Mouse (Mus musculus): ENCODE data around the gene Mgme1. TPM values are rescaled to one million over a fixed set of nuclear protein-coding genes. Genes with fewer than 3 reads are reported as not detected.

Mgme1 gene
- 10 to 100 TPM in 1 of 2 experiments, 1 to 10 TPM in 1; 6.4 to 11.9 TPM for polyA plus RNA-seq (2017; shearing (Covaris generic))

GRCm38 (mm10) chr2:144270507-144271420 lies at the start of gene Mgme1, which contains the start of gene Snx5:
Gene Mgme1 (plus strand): TSS chr2:144270663.
Gene Snx5 (minus strand): TSS chr2:144270906.
- peak; percentile 80 for ATAC-seq

- ATAC-seq = peak; percentile 68
Observed at GRCm38 (mm10) chr2:144224351-144224750, 46.1 kb upstream of the Mgme1 start.

- no peak for ATAC-seq
Observed at GRCm38 (mm10) chr2:144226906-144227586, 43.4 kb upstream of the Mgme1 start.

- ATAC-seq = no peak
Observed at GRCm38 (mm10) chr2:144228521-144229346, 41.7 kb upstream of the Mgme1 start.

GRCm38 (mm10) chr2:144229647-144230046 lies 40.8 kb upstream of the Mgme1 start:
- no peak for ATAC-seq

- no peak for ATAC-seq
Observed at GRCm38 (mm10) chr2:144230498-144230897, 40.0 kb upstream of the Mgme1 start.

- peak; percentile 84 for ATAC-seq
Observed at GRCm38 (mm10) chr2:144231115-144231514, 39.3 kb upstream of the Mgme1 start.

- ATAC-seq = no peak
Observed at GRCm38 (mm10) chr2:144233534-144233933, 36.9 kb upstream of the Mgme1 start.

- no peak for ATAC-seq
Observed at GRCm38 (mm10) chr2:144235776-144236175, 34.7 kb upstream of the Mgme1 start.

- ATAC-seq = no peak
Observed at GRCm38 (mm10) chr2:144236791-144237584, 33.5 kb upstream of the Mgme1 start.

GRCm38 (mm10) chr2:144238341-144238740 lies 32.1 kb upstream of the Mgme1 start:
- no peak for ATAC-seq

GRCm38 (mm10) chr2:144239318-144239717 lies 31.1 kb upstream of the Mgme1 start:
- no peak for ATAC-seq

- ATAC-seq = no peak
Observed at GRCm38 (mm10) chr2:144240095-144240899, 30.2 kb upstream of the Mgme1 start.

GRCm38 (mm10) chr2:144245464-144245863 lies 25.0 kb upstream of the Mgme1 start:
- ATAC-seq = no peak

- no peak for ATAC-seq
Observed at GRCm38 (mm10) chr2:144246270-144246669, 24.2 kb upstream of the Mgme1 start.

GRCm38 (mm10) chr2:144247337-144247978 lies 23.0 kb upstream of the Mgme1 start:
- no peak for ATAC-seq

- ATAC-seq = no peak
Observed at GRCm38 (mm10) chr2:144248613-144249376, 21.7 kb upstream of the Mgme1 start.

GRCm38 (mm10) chr2:144250111-144250510 lies 20.4 kb upstream of the Mgme1 start:
- ATAC-seq = no peak

- no peak for ATAC-seq
Observed at GRCm38 (mm10) chr2:144262837-144263236, 7.6 kb upstream of the Mgme1 start.

Data from activated CD4-positive, CD25-positive, alpha-beta regulatory T cell, adult 4 months (primary cell).